Mouse (Mus musculus) liver, postnatal 0 days (tissue): Measurements from ENCODE around the gene Tmem131l. TPM values are rescaled to one million over a fixed set of nuclear protein-coding genes. Genes with fewer than 3 reads are reported as not detected.

Experiments used
- ATAC-seq: fragments of 200-750 bp; cut with Nextera tagmentation; 2 replicates; pipeline ENCODE4 v1.8.0; 2017; ENCODE audit warnings: mild to moderate bottlenecking, moderate library complexity
- DNase-seq: peaks from one replicate; pipeline ENCODE4 v3.0.0-alpha.2; 2016
- H3K27ac ChIP-seq: fragments of 300-500 bp; sonication (generic); 2 replicates; pipeline ENCODE4 v1.5.1; 2014; ENCODE audit warnings: antibody characterized with exemption, moderate library complexity, mild to moderate bottlenecking, low read depth
- H3K27me3 ChIP-seq: fragments of 300-500 bp; sonication (generic); 2 replicates; pipeline ENCODE4 v1.6.1; 2014; ENCODE audit warnings: low read length, control low read depth, mixed read lengths; ENCODE audit not compliant: insufficient read depth
- H3K36me3 ChIP-seq: fragments of 300-500 bp; sonication (generic); replicated peaks from 2 replicates; pipeline ENCODE4 v1.6.1; 2014; ENCODE audit warnings: mild to moderate bottlenecking, control low read depth, low read length, moderate library complexity, mixed read lengths; ENCODE audit not compliant: insufficient read depth
- H3K4me1 ChIP-seq: fragments of 300-500 bp; sonication (generic); 2 replicates; pipeline ENCODE4 v1.6.1; 2014; ENCODE audit warnings: antibody characterized with exemption, mild to moderate bottlenecking, control low read depth; ENCODE audit not compliant: insufficient read depth
- H3K4me2 ChIP-seq: fragments of 300-500 bp; sonication (generic); 2 replicates; pipeline ENCODE4 v1.6.1; 2014; ENCODE audit warnings: low read depth, mild to moderate bottlenecking, low read length, moderate library complexity, mixed read lengths
- H3K4me3 ChIP-seq: fragments of 300-500 bp; sonication (generic); 2 replicates; pipeline ENCODE4 v1.5.1; 2014; ENCODE audit warnings: low read depth, low read length
- H3K9ac ChIP-seq: fragments of 300-500 bp; sonication (generic); replicated peaks from 2 replicates; pipeline ENCODE4 v1.6.1; 2014; ENCODE audit warnings: mild to moderate bottlenecking, moderate library complexity
- H3K9me3 ChIP-seq: fragments of 300-500 bp; sonication (generic); 2 replicates; pipeline ENCODE4 v1.6.1; 2016; ENCODE audit warnings: mild to moderate bottlenecking, control low read depth, low read length, mixed read lengths
- CTCF ChIP-seq: sonication (generic); IDR thresholded peaks from 2 replicates; pipeline ENCODE4 v1.5.1; 2016; ENCODE audit warnings: antibody characterized with exemption, low read depth
- EP300 ChIP-seq: IDR thresholded peaks from 2 replicates; pipeline ENCODE4 v1.6.1; 2016; ENCODE audit warnings: antibody characterized with exemption, low read depth, mild to moderate bottlenecking
- WGBS: fragments of 180-500 bp; shearing (Covaris S2); extraction: QIAGEN DNeasy Blood & Tissue Kit; methylation state at CpG from one replicate; pipeline ENCODE4 v1.1.7; 2014; ENCODE audit not compliant: insufficient replicate concordance; 5-methylcytosine and 5-hydroxymethylcytosine counted together
- polyA plus RNA-seq: library from polyadenylated mRNA; unstranded; fragments of >200 nt; fragmentation: Nextera tagmentation; extraction: Ambion mirVana; gene quantifications from 2 replicates; pipeline ENCODE4 v1.2.1, GENCODE M21; 2015

Tmem131l gene
- polyA plus RNA-seq, 1 experiment from 2014 or later, result 19.1 TPM

DNA sequence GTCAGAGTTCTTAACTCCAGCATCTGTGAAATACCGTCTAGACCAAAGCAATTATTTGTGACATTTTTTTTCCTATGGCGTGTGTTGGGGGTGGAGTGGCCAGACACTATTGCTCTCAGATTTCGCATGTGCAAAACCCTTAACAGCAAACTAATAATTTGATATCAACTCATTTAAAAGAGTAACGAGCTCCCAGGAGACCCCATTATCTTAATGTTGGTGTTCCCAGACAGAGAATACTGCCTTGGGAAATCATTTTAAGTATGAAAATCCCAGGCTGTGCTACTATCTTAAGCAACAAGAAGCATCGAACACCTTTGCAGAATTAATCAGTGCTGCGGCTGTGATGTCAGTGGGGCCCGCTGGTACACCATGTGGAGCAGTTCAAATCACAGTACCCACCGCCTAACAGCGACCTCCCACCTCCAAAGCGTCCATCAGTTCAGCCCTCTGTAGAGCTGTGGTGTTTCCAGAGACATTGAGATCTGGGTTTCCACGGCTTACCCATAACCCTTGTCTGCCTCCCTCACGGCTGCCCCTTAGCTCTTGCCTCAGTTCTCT lies 15.4 kb downstream of the Tmem131l start:
- Histone ChIP-seq H3K27ac (no peak overlapping the region), H3K4me3 (no peak overlapping the region), H3K4me2 (no peak overlapping the region), H3K4me1 (peaks cover 14% of the 10 kb centered on the region), H3K9me3 (no peaks in the 10 kb centered on the region), H3K27me3 (no peaks in the 10 kb centered on the region), H3K9ac (no peak overlapping the region), H3K36me3 (peaks cover 40% of the 10 kb centered on the region)
- 90% methylated on average over 12 of the region's 12 CpGs for WGBS
- ATAC-seq (no peak), DNase-seq (no peak)
- TF ChIP-seq EP300, result no peak
- TF ChIP-seq CTCF, result no peak

DNA sequence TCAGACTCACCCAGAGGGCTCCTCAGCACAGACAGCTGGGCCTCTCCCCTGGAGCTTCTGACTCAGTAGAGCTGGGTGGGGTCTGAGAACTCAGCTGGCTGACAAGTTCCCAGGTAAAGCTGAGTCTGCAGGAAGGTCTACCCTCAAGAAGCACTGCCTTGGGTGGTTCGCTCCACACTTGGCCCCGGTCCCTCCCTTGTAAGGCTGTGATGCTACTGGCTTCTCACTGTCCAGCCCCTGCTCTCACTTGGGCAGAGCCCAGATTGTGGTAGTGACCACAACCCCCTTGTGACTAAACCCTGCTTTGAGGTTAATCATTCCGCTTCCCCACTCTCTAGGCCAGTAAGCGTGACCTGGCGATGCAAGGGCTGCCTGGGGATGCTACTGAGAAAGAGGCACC lies 17.3 kb downstream of the Tmem131l start:
- Histone ChIP-seq H3K9me3 (no peaks in the 10 kb centered on the region), H3K4me3 (no peak overlapping the region), H3K9ac (no peak overlapping the region), H3K36me3 (peaks cover 33% of the 10 kb centered on the region), H3K27me3 (no peaks in the 10 kb centered on the region), H3K4me1 (peaks cover 14% of the 10 kb centered on the region), H3K27ac (no peak overlapping the region), H3K4me2 (no peak overlapping the region)
- 73% methylated on average over 5 of the region's 5 CpGs for WGBS
- no peak for TF ChIP-seq EP300
- TF ChIP-seq CTCF, result no peak
- DNase-seq, result no peak
- ATAC-seq, result 0 out of 2 replicates have a peak, but pooled peaks have one; percentile 12

GRCm38 (mm10) chr3:84022201-84022584 lies 17.8 kb downstream of the Tmem131l start:
- no peak for DNase-seq
- H3K4me1 ChIP-seq, result peaks cover 14% of the 10 kb centered on the region
- no peak overlapping the region for H3K27ac ChIP-seq
- no peak overlapping the region for H3K9ac ChIP-seq
- no peaks in the 10 kb centered on the region for H3K9me3 ChIP-seq
- peaks cover 31% of the 10 kb centered on the region for H3K36me3 ChIP-seq
- no peaks in the 10 kb centered on the region for H3K27me3 ChIP-seq
- TF ChIP-seq EP300, result no peak
- TF ChIP-seq CTCF, result no peak
- H3K4me2 ChIP-seq, result no peak overlapping the region
- ATAC-seq, result no peak
- no peak overlapping the region for H3K4me3 ChIP-seq
- WGBS, result 77% methylated on average over 6 of the region's 6 CpGs

- TF ChIP-seq CTCF (no peak), EP300 (no peak)
- WGBS, result 69% methylated on average over 8 of the region's 8 CpGs
- Histone ChIP-seq H3K9me3 (no peaks in the 10 kb centered on the region), H3K27me3 (no peaks in the 10 kb centered on the region), H3K9ac (no peak overlapping the region), H3K4me1 (peaks cover 14% of the 10 kb centered on the region), H3K27ac (no peak overlapping the region), H3K4me3 (no peak overlapping the region), H3K4me2 (no peak overlapping the region), H3K36me3 (peaks cover 30% of the 10 kb centered on the region)
- 0 out of 2 replicates have a peak, but pooled peaks have one; percentile 36 for ATAC-seq
- no peak for DNase-seq
These were observed 18.5 kb downstream of the Tmem131l start for GRCm38 (mm10) chr3:84021217-84022200.

DNA sequence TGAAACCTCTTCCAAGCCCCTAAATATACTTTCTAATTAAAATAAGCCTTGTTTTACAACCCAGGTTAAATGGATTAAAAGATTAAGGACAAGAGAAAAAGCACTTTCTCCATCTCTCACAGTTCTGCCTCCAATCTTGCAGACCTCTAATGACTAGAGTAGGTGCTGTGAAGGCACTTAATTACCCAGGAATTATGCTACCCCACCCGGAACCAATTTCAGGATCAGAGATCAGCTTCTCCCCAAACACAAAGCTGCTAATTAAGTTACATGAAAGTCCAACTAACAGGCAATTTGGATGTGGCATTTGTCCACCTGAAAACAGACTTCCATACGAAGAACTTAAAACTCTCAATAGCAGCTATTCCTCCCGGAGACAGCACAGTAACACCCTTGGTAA lies 19.4 kb downstream of the Tmem131l start:
- peaks cover 14% of the 10 kb centered on the region for H3K4me1 ChIP-seq
- no peaks in the 10 kb centered on the region for H3K27me3 ChIP-seq
- H3K36me3 ChIP-seq, result peaks cover 22% of the 10 kb centered on the region
- TF ChIP-seq EP300, result no peak
- TF ChIP-seq CTCF, result no peak
- no peaks in the 10 kb centered on the region for H3K9me3 ChIP-seq
- no peak overlapping the region for H3K4me3 ChIP-seq
- H3K4me2 ChIP-seq, result no peak overlapping the region
- 86% methylated on average over 3 of the region's 3 CpGs for WGBS
- no peak overlapping the region for H3K27ac ChIP-seq
- no peak for DNase-seq
- no peak overlapping the region for H3K9ac ChIP-seq
- no peak for ATAC-seq

DNA sequence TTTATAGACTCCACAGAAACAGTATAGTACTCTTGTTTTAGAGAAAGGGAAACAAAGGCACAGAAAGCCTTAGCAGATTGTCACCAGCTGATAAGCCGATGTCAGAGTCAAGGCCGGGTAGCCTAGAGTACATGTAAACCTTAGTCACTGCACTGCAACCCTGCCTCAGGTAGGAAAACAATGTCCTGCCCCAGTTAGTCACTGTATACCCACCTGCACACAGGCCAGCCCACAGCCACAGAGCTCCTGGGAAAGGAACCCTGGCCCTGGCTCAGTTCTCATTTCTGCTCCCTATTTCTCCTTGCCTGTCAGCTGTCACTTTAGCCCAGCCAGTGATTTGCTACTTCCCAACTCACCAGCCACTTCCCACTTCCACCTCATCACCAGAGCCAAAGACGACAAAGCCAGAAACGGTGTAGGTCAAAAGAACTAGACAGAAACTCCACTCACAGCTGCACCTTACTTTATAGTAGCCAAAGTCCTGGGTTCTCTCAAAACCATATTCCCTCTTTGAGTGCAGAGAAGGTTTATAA lies 24.4 kb downstream of the Tmem131l start:
- peaks cover 34% of the 10 kb centered on the region for H3K36me3 ChIP-seq
- WGBS, result 59% methylated on average over 4 of the region's 4 CpGs
- TF ChIP-seq CTCF, result no peak
- TF ChIP-seq EP300, result no peak
- peaks cover 5% of the 10 kb centered on the region; the same call in 1 of the 2 replicates for H3K9me3 ChIP-seq
- H3K9ac ChIP-seq, result no peak overlapping the region
- ATAC-seq, result no peak
- no peak for DNase-seq
- H3K4me3 ChIP-seq, result no peak overlapping the region
- H3K4me2 ChIP-seq, result no peak overlapping the region
- no peak overlapping the region for H3K27ac ChIP-seq
- no peaks in the 10 kb centered on the region for H3K27me3 ChIP-seq
- no peaks in the 10 kb centered on the region for H3K4me1 ChIP-seq
